Mouse (Mus musculus) layer of hippocampus, adult 2 months (tissue): ENCODE measurements around the gene Ptprj. TPM values are rescaled to one million over a fixed set of nuclear protein-coding genes. Genes with fewer than 3 reads are reported as not detected.
"Not testable (repeated sequence)": the region's sequence is repeated elsewhere in the genome, so short reads cannot be mapped to it uniquely, and the experiment has no call there.

ENCODE experiments used
- DNase-seq, 2 experiments: peaks; one replicate each; pipeline ENCODE4 v3.0.0; 2022; ENCODE audit warnings: low spot score in 2 of 2
- H3K27ac ChIP-seq: fragments of 200-600 bp; 2 replicates; pipeline ENCODE4 v1.8.1; 2022
- H3K4me3 ChIP-seq: fragments of 200-600 bp; 2 replicates; pipeline ENCODE4 v1.8.1; 2022; ENCODE audit warnings: mild to moderate bottlenecking
- CTCF ChIP-seq: fragments of 200-600 bp; conservative IDR thresholded peaks from 2 replicates; pipeline ENCODE4 v1.8.1; 2022; ENCODE audit warnings: antibody characterized with exemption, mild to moderate bottlenecking, moderate library complexity
- total RNA-seq, 2 experiments: library from RNA; stranded (reverse); gene quantifications; 2 replicates each; pipeline ENCODE4 v1.2.3; 2021

Gene Ptprj
- total RNA-seq, 2 experiments from 2014 or later, result 128 to 130 TPM

DNA sequence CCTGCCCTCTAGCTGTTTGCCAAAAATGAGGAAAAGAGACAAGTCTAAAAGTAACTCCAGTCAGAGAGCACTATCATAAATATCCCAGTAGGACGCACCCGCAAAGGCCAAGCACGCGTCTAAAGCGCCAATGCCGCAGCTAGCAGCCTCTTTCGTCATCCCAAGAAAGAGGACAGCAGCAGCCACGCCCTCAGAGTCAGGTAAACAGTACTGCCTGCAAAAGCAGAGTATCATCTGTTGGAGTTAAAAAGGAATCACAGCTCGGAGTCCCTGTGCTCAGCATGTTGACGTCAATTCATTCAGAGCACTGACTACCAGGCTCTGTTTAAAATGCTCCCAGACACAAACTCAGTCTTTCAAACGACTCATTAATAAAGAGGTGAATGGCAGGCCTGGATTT lies 104.1 kb downstream of the Ptprj start:
- Histone ChIP-seq H3K27ac (no peak overlapping the region), H3K4me3 (no peak overlapping the region)
- no peak for TF ChIP-seq CTCF
- DNase-seq, result no peak

DNA sequence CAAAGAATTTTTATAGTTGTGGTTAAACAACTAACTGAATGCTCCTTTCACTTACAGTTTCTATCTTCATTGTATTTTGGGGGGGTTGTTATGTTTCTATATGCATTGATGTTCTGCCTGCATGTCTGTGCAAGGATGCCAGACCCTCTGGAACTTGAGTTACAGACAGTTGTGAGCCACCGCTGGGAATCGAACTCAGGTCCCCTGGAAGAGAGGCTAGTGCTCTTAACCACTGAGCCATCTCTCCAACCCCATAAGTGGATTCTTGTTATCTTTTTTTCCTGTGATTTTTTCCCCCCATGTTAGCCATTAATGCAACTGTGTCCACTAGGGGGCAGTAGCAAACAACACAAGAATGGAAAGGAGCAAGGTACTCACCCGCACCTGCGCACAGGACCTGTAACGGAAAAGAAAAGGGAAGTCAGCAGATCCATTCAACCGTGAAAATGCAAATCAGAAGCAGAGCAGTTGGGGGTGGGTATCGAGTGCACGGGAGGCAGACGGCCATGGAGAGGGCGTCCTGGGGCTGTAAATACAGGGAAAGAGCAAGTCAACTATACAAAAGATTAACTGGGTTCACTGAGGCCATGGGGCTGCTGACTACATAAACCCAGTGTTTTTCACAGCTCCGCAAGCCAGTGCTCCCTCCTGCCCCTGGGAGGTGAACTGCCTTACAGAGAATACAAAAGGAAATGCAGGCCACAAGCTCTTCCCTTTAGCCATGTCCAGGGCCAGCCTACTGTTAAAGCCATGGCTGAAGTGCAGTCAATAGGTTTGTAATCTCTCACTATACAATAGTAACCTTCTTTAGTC lies 105.6 kb downstream of the Ptprj start:
- peak; percentile 86 to 88 for DNase-seq
- peak; percentile 93 for TF ChIP-seq CTCF
- Histone ChIP-seq H3K27ac (peak overlapping the region; percentile 66), H3K4me3 (peak overlapping the region; percentile 36)

DNA sequence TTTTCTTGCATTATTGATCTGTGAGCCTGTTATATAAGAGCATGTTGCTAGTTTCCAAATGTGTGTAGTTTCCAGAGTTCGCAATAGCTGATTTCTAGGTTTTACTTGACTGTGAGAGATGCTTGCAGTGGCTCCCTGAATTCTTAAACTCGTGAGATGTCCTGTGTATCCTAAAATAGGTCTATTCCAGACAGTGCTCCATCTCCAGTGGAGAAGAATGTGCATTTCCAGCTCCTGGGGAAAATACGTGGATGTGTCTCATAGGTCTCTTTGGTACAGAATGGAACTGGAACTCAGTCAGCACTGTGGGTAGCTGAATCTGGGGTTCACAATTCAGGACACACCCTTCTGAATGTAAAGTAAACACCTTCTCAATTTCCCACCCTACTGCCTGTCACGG lies 107.7 kb downstream of the Ptprj start:
- Histone ChIP-seq H3K27ac (peak overlapping the region; percentile 20; the same call in 1 of the 2 replicates), H3K4me3 (no peak overlapping the region)
- no peak for DNase-seq
- TF ChIP-seq CTCF, result no peak

DNA sequence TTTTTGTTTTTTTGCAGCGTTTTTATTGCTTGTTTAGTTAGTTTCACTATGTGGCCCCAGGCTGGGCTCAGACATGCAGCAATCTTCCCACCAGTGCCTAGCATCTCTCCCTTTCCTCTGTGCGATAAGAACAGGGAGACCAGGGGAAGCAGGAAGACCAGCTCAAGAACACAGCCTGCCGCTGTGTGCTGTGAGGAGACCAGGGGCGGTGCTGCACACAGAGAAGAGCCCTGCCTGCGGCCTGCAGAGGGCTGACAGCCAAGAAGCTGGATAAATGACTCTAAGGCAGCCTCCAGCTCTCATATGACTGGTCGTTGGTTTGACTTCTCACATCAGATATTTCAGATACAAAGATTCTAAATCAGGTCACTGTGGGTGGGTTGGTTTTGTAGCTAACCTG lies 110.3 kb downstream of the Ptprj start:
- H3K27ac ChIP-seq, result peak overlapping the region; percentile 15; the same call in 1 of the 2 replicates
- DNase-seq, result no peak
- no peak overlapping the region for H3K4me3 ChIP-seq
- TF ChIP-seq CTCF, result peak; percentile 31

DNA sequence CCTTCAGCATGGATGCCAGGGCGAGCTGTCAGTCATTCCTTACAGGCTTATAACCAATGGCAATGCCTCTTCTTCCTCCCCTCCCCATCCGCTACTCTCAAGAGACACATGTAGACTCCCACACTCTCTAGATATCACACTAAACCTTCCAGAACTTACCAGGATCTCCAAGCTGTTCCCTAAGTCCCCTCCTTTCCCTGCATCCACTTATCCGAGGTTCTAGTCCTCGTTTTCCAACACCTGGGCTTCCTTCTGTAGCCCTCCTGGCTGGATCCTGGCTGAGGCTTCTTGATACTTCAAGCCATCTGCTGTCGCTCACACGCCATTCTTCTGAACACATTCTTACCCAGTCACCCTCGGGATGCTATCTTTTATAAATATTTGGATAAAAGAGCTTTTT lies 114.0 kb downstream of the Ptprj start:
- Histone ChIP-seq H3K27ac (peak overlapping the region; percentile 28; the same call in 1 of the 2 replicates), H3K4me3 (no peak overlapping the region)
- TF ChIP-seq CTCF, result no peak
- DNase-seq, result peak; percentile 39 to 55

DNA sequence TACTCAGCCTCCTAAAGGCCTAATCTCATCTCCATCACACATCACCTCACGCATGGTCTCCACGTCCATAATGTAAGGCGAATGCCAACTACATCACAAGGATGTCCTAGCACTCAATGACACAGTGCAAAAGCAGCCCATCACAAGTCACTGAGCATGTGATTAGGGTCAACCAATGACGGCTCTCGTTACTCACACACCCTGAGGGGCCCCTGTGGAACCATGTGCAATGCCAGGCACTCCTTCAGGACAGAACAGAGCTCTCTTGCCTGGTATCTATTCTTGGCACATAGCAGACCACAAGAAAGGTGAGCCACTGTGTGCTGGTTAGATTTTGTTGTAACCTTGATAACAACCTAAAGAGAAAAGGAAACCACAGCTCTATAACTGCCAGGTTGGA lies 116.7 kb downstream of the Ptprj start:
- Histone ChIP-seq H3K4me3 (no peak overlapping the region), H3K27ac (no peak overlapping the region)
- no peak for TF ChIP-seq CTCF
- DNase-seq, result no peak

DNA sequence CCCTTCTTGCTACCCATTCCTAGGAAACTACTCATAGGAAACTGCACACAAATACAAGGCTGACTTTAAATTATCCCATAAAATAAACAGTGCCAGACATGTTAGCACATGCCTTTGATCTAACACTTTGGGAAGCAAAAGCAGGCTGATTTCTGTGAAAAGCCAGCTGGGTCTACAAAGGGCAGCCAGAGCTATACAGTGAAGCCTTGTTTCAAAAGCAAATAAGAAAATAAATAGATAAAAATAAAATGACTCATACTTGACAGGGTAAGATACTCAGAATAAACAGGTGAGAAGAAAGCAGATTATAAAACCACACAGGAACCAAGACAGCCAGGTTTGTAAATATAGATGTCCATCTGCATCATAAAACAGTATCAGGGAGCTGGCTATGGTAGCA lies 118.2 kb downstream of the Ptprj start:
- no peak for DNase-seq
- TF ChIP-seq CTCF, result no peak
- no peak overlapping the region for H3K4me3 ChIP-seq
- no peak overlapping the region for H3K27ac ChIP-seq

DNA sequence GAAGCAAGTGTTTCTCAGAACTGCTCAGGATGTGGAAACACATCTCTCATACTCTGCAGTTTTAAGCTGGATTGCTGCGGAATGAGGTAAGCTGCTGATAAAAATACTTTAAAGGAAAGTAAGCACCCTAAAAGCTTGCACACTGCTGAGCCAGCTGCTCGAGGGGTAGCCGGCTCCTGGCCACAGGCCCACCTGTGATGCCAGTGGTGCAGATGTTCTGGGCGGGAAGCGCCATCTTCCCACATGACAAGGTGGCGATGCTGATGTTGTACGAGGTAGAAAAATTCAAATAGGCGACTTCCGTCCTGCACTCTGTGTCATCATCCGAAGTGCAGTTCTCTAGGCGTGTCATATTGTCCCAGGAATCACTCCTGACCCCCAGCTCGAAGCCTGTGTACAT lies 122.5 kb downstream of the Ptprj start:
- no peak overlapping the region for H3K4me3 ChIP-seq
- no peak overlapping the region for H3K27ac ChIP-seq
- DNase-seq, result no peak
- TF ChIP-seq CTCF, result no peak

DNA sequence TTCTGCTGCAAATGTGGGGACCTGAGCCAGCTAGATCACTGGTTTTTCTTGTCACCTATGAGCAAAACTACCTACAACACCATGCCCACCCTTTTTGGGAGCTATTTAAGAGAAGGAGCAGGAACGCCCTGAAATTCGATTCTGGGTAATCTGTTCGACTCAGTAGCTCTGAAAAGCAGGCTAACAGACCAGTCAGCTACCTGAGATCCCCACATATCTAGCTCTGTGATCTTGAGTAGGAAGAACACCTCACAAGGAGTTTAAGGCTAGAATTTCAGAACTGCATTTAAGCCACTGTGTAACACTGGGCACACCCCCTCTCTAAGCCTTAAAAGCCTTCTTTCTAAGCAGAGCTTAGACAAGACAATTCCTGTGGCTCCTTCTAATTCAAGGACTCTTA lies 128.1 kb downstream of the Ptprj start:
- no peak for TF ChIP-seq CTCF
- Histone ChIP-seq H3K27ac (no peak overlapping the region), H3K4me3 (no peak overlapping the region)
- no peak for DNase-seq

DNA sequence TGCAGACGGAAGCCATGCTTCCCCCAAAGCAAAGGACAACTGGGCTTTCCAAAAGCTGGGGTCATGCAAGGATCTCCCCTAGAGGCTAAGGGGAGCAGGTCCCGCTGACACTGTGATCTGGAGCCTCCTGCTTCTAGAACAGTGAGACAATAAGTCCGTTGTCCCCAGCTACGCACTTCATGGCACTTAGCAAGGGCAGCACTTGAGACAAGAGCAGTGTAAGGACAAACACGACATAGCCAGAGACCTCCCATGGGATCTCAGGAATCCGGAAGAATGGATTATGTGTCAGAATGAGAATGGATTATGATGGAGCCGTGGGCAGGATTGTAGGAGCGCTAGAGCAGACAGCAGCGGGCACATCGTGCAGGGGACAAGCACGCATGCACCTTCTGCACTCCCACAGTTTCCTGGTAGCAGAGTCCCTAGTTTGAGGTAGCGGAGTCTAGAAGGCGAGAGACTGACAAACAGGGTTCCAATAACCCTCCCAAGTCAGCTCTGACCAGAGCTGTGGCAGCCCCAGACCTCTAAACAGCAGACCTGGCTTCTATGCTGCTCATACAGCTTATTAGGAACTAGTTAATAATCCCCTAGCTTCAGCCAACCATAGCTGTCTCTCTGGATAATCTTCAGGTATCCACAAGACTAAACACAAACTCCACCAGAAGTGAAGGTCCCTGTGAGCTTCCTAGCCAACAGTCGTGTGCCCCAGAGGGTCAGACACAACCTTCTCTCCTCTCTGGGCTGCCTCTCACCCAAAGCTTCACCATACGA lies 131.3 kb downstream of the Ptprj start:
- TF ChIP-seq CTCF, result no peak
- H3K4me3 ChIP-seq, result no peak overlapping the region
- no peak overlapping the region for H3K27ac ChIP-seq

DNA sequence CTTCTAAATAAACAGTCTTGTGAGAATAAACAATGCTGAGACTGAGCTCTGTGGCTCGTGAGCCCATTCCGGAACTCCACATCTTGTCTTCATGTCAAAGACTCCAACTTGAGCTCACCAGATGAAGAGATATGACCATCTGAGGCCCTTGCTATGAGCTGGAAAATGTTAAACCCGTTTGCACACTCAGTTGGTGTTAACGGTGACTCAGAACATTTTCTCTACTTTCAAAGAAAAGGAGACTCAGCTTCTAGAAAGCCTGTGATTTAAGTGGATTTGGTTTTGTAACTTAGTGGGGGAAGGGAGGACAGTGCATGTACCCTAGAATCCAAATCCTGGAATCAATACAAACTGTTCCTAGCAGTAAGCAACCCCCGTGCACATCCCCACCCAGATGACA lies 136.6 kb downstream of the Ptprj start:
- TF ChIP-seq CTCF, result no peak
- H3K4me3 ChIP-seq, result no peak overlapping the region
- no peak for DNase-seq
- H3K27ac ChIP-seq, result peak overlapping the region; percentile 8; the same call in 1 of the 2 replicates

More for the DNA sequence above, 131.3 kb downstream of the Ptprj start:
- no peak for DNase-seq

DNA sequence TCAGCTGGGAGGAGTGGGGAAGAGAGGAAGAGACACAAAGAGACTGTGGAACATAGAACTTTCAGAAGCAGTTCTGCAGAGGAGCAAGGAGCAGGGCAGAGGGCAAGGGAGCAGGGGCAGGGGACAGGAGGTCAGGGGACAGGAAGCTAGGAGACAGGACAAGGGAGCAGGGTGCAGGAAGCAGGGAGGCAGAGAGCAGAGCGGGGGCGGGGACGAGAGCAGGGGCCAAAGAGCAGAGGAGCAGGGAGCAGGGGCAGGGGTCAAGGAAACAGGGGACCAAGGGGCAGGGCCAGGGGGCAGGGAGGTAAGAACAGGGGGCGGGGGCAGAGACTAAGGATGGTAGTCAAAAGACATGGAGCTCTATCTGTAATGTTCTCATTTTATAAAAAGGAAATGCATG lies 138.6 kb downstream of the Ptprj start:
- not testable (repeated sequence) for H3K27ac ChIP-seq, H3K4me3 ChIP-seq, DNase-seq

DNA sequence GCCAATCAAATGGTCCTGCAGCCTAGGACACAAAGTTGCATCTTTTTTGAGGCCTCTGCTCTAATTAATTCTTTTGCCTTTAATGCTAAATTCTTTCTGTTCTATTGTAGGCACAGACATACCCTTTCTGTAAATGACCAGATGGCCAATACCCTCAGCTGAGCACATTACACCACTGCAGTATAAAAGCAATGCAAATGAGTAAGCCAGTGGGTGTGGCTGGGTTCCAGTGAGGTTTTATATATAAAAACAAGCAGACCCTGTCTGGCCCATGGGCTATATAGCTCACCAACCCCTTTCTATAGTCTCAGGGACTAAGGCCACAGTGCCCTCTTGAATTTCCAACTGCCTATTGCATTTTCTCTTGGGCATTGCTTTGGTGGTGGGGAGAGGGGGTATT lies 140.3 kb downstream of the Ptprj start:
- H3K27ac ChIP-seq, H3K4me3 ChIP-seq, DNase-seq: not testable (repeated sequence)

DNA sequence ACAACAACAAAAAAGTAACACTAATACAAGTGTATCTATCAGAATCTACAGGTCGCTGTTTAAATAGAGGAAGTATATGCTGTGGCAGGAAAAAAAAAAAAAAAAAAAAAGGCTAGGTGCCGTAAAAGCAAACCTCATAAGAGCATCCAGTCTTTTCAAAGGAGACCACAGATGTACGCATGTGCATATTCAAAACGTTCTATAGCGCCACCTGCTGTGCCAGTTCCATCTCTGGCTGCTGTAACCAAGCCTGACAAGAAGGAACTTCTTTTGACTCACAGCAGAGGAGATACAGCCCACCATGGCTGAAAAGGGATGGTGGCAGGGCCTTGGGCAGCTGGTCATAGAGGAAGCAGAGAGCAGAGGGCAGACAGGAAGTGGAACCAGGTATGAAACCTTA lies 143.0 kb downstream of the Ptprj start:
- DNase-seq, H3K4me3 ChIP-seq: not testable (repeated sequence)

DNA sequence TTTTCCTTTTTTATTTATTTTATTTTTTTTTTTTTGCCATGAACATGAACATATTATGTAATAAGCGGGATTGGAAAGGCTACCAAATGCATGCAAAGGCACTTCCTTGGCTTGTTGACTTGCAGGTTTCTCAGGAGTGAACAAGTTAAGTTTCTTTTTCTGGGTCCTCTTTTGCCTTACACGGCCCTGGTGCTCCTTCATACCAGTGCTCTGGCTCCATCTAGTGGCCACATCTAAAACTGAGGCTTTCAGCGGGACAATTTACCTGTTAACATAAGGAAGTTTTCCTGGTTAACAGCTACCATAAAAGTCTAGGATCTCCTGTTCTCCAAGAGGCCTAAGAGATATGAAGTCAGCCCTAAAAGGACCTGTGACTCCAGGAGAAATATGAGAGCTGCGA lies 150.7 kb downstream of the Ptprj start:
- not testable (repeated sequence) for H3K4me3 ChIP-seq, DNase-seq

More for the DNA sequence above, 143.0 kb downstream of the Ptprj start:
- not testable (repeated sequence) for H3K27ac ChIP-seq

DNA sequence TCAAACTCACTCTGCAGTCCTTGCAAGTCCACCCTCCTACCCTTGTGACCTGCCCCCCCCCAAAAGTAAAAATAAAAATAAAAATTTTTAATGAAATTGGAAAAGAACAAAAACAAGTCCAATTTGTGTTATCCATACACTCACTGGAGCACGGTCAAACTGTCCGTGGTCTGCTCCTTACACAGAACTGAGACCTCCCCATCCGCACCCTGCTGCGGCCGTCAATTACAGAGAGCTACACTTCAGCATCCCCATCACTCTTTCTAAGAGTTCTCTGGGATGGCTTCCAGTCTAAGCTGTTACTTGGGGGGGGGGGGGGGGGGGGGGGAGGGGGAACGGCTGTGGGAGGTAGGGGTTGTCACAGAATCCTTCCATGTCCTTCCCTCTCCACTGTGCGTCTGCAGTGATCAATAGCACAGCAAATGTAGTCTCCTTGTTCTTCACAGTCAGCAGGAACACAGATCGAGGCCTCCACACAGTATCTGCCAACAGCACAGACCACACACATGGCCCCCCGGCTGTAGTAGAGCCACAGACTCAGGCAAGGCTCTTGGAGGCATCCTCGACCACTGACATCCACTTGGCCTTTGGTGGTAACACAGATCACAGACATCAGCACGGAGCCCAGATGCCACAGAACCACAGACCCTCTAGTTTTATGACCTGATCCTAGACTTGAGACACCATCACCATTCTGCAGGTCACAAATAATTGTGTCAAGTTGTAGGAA lies 151.3 kb downstream of the Ptprj start:
- DNase-seq, H3K4me3 ChIP-seq, H3K27ac ChIP-seq: not testable (repeated sequence)

More for the DNA sequence above, 150.7 kb downstream of the Ptprj start:
- not testable (repeated sequence) for H3K27ac ChIP-seq

DNA sequence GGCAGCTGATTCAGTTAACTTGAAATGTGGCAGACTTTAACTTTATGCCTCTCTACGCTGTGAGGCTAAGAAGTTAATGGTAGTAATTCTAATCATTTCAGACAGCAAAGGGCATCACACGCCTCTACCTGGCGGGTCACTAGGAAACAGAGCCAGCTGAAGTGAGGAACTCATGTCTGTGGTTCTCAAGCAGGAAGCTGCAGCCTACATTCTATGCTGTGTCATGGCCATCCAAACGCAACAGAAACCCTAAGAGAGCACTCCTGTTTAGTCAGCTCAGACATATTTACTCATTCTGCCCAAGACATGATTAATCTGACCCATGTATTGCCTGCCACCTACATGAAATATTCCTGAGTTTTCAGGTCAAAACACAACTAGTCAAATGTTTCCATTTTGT lies 155.5 kb downstream of the Ptprj start:
- H3K4me3 ChIP-seq, DNase-seq, H3K27ac ChIP-seq: not testable (repeated sequence)

DNA sequence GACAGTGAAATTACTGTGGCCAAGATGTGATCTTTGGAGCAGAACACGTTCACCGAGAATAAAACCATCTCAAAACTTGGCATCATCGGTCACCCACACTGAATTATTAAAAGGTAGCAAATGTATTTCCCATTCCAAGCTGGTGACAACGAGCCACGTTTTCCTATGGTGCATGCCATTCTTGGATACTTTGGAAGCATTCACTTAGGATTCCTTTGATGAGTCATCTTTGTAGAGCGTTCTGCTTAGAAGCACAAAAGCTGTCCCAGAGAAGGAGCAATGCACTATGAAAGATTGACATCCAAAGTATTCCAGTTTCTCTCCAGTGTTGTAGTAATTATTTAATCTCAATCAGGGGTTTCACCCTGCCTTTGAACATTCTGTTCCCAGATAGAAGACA lies 158.2 kb downstream of the Ptprj start:
- not testable (repeated sequence) for H3K27ac ChIP-seq, DNase-seq, H3K4me3 ChIP-seq
